Mouse (Mus musculus) gastrocnemius, adult 2 months (tissue): ENCODE measurements at regions not wholly inside any gene's neighbourhood (a gene's known extent, or its start where the extent isn't known, plus 50 kb on each side); places are given as distances from the start of the nearest gene placed in this dataset.
"Not testable (repeated sequence)": the region's sequence is repeated elsewhere in the genome, so short reads cannot be mapped to it uniquely, and the experiment has no call there.

Experiments
- DNase-seq: peaks from one replicate; pipeline ENCODE4 v3.0.0; 2022
- H3K27ac ChIP-seq: fragments of 200-600 bp; 2 replicates; pipeline ENCODE4 v1.8.1; 2022; ENCODE audit warnings: mild to moderate bottlenecking
- H3K4me3 ChIP-seq: fragments of 200-600 bp; 2 replicates; pipeline ENCODE4 v1.8.1; 2022; ENCODE audit warnings: mild to moderate bottlenecking, moderate library complexity
- CTCF ChIP-seq: fragments of 200-600 bp; IDR thresholded peaks from 2 replicates; pipeline ENCODE4 v1.8.1; 2022; ENCODE audit warnings: antibody characterized with exemption, mild to moderate bottlenecking, moderate library complexity
- intact Hi-C: fragments of 180-260 bp; cut with DNase I; formaldehyde crosslinking; loops from one replicate; pipeline ENCODE4 v1.15.1; 2025

- Histone ChIP-seq H3K4me3 (no peak overlapping the region), H3K27ac (no peak overlapping the region)
- intact Hi-C loops = no loop called here
- no peak for DNase-seq
- no peak for TF ChIP-seq CTCF
Measured at GRCm38 (mm10) chr17:82306347-82306746, 568.2 kb upstream of the Slc8a1 start.

DNA sequence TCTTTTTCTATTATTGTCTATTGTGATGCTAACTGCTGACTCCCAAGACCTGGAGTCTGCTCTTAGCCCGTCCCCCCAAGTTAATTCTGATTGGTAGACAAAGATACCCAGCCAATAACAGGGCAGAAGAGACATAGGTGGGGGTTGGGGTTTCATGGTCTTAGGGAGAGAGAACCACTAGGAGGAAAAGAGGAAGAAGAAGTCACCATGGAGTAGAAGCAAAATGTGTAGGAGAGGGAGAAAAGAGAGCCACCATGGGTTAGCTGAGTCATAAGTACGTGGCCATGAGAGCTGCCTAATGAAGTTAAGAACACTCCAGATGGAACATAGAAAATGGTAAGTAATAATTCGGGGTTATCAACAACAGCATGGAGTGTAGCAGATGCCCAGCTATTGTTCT lies 539.6 kb upstream of the Slc8a1 start:
- intact Hi-C loops = no loop called here
- no peak for TF ChIP-seq CTCF
- no peak overlapping the region for H3K4me3 ChIP-seq
- DNase-seq = no peak
- no peak overlapping the region for H3K27ac ChIP-seq

- Histone ChIP-seq H3K4me3 (no peak overlapping the region), H3K27ac (no peak overlapping the region)
- no peak for DNase-seq
- no peak for TF ChIP-seq CTCF
- intact Hi-C loops = no loop called here
Measured at GRCm38 (mm10) chr17:82273946-82274345, 535.8 kb upstream of the Slc8a1 start.

- intact Hi-C loops = no loop called here
- TF ChIP-seq CTCF = no peak
- H3K4me3 ChIP-seq = no peak overlapping the region
- no peak overlapping the region for H3K27ac ChIP-seq
- no peak for DNase-seq
Measured at GRCm38 (mm10) chr17:82272845-82273244, 534.7 kb upstream of the Slc8a1 start.

GRCm38 (mm10) chr17:82266842-82267241 lies 528.7 kb upstream of the Slc8a1 start:
- H3K27ac ChIP-seq, DNase-seq, intact Hi-C loops, H3K4me3 ChIP-seq: not testable (repeated sequence)

- no peak overlapping the region for H3K27ac ChIP-seq
- no peak overlapping the region for H3K4me3 ChIP-seq
- DNase-seq = no peak
- TF ChIP-seq CTCF = no peak
- intact Hi-C loops = no loop called here
Measured at GRCm38 (mm10) chr17:82252362-82252761, 514.2 kb upstream of the Slc8a1 start.

- Histone ChIP-seq H3K4me3 (no peak overlapping the region), H3K27ac (no peak overlapping the region)
- TF ChIP-seq CTCF = no peak
- DNase-seq = no peak
- intact Hi-C loops = no loop called here
Measured at GRCm38 (mm10) chr17:82251841-82252240, 513.7 kb upstream of the Slc8a1 start.

DNA sequence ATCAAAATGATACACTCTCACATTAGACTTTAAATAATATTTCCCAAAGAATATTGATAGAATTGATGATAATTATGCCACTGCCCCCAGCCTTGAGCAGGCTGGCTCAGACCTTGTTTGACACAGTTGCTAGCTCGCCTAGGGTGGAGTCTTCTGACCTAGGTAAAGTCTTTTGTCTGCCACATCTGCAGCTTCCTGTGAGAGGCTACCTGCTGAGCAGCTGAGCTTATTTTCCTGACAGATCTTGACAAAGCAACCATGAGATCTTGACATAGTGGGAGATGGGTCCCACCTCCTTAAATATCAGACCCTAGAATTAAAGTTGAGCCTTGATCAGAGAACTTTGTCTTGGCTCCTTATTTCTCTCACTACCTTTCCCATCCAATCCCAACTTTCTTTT lies 500.2 kb upstream of the Slc8a1 start:
- Histone ChIP-seq H3K4me3 (no peak overlapping the region), H3K27ac (no peak overlapping the region)
- no peak for DNase-seq
- no peak for TF ChIP-seq CTCF
- intact Hi-C loops = no loop called here

GRCm38 (mm10) chr17:82237456-82237855 lies 499.3 kb upstream of the Slc8a1 start:
- intact Hi-C loops = no loop called here
- no peak for TF ChIP-seq CTCF

GRCm38 (mm10) chr17:82215728-82216623 lies 477.8 kb upstream of the Slc8a1 start:
- intact Hi-C loops = no loop called here
- H3K4me3 ChIP-seq = no peak overlapping the region
- TF ChIP-seq CTCF = no peak
- DNase-seq = no peak
- H3K27ac ChIP-seq = no peak overlapping the region

More at GRCm38 (mm10) chr17:82237456-82237855, 499.3 kb upstream of the Slc8a1 start:
- no peak for DNase-seq
- Histone ChIP-seq H3K27ac (no peak overlapping the region), H3K4me3 (no peak overlapping the region)

DNA sequence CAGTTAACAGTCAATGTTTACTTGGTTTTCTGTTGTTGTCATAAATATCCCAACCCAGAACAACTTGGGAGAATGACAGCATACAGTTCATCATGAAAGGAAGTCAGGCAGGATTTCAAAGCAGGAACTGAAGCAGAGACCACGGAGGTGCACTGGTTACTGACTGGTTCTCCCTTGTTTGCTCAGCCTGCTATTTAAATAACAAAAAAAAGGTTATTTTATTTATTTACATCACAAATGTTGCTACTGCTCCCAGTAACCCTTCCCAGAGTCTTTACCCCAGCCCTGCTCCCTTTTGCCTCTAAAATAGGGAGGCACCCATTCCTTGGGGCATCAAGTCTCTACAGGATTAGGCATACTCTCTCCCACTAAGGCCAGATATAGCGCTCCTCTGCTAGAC lies 461.8 kb upstream of the Slc8a1 start:
- no peak for TF ChIP-seq CTCF
- no peak for DNase-seq
- no peak overlapping the region for H3K27ac ChIP-seq
- intact Hi-C loops = no loop called here
- H3K4me3 ChIP-seq = no peak overlapping the region

DNA sequence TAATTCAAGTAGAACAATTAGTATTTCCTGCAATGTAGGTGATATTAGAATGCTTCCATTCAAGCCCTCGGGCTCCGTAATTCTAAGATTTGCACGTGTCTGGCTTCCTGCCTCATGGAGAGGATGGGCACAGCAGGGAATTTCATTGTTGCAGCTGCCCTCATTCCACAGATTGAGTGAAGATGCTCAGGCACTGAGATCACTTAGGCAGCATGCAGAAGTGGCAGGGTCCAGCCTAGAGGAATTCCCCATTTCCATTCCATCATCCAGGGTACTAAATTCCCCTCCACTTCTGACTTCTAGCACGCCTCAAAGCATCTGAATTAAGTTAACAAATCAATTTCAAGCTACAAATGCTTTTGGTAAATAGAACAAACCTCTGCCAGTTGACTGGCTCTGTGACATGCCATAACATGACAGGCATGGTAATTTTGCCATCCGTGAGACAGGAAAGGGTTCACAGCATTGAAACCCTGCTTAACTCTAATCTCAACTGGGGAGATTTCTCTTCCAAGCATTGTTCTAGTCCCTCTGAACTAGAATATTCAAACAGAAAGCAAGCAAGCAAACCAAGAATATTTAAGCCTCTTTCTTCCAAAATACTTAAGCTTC lies 461.0 kb upstream of the Slc8a1 start:
- no peak overlapping the region for H3K4me3 ChIP-seq
- no peak overlapping the region for H3K27ac ChIP-seq
- no peak for TF ChIP-seq CTCF
- no peak for DNase-seq
- intact Hi-C loops = no loop called here

DNA sequence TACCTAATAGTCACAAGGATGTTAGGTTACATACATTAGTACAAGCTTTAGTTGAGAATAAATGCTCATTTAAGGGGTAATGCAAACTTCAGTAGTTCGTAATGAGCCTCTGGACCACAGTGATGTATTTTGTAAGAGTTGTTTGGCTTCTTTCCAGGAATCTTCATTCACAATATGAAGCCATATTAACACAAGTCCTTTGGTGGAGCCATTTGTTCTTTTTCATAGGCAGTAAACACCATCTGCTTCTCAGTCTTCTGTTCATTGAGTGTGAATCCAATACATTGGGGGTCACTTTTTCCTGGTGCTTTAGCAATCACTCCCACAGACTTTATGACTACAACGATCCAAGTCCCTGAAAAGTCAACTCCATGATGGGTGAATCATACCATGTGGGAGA lies 446.1 kb upstream of the Slc8a1 start:
- DNase-seq = no peak
- intact Hi-C loops = no loop called here
- TF ChIP-seq CTCF = no peak
- H3K27ac ChIP-seq = no peak overlapping the region
- H3K4me3 ChIP-seq = no peak overlapping the region

DNA sequence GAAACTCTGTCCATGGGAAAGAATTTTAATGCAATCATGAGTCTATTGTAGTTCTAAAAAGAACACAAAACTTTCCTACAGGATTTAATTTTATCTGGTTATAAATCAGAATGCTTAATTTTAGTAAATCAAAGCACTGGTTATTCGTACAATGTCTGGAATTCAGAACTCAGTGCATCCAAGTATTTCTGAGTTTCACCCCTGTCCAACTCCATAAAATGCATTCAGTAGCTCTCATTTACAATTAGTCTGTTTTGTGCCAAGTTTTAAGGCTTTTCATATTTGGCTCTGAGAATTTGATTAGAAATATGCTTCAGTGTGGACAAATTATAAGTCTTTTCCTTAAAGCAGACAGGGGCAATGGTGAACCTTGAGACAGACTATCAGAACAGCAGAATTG lies 433.0 kb upstream of the Slc8a1 start:
- no peak for TF ChIP-seq CTCF
- DNase-seq = no peak
- intact Hi-C loops = no loop called here
- H3K27ac ChIP-seq = no peak overlapping the region
- H3K4me3 ChIP-seq = no peak overlapping the region
